Comparison of ENCODE assay signal across 8 mouse cellular contexts in the genomic region with DNA sequence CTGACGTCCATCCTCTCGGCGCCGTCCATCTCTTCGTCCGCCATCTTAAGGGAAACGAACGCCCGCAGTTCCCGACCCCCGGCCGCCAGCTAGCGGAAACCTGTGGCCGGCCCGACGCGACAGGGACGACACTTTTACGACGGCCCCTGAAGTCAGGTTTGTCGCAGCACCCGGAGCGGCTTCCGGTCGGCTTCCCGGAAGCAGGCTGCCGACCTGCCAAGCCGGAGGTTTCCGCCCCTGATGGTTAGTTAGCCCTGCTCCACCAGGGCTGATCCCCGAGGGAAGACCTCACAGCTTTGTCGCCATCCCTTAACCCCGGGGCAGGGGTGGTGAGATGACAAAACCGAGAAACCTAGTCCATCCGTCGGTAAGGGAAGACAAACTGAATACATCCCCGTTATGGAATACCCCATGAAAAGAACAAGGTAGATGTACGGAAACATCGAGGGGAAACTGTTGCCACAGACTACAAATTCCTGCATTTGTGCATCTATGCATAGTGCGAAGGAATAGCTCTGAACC. TPM values are rescaled to one million over a fixed set of nuclear protein-coding genes. Genes with fewer than 3 reads are reported as not detected.
DNase-seq lines count a peak whose midpoint lies in the region; ATAC-seq lines count a peak whose summit lies in the region.

A gene (minus strand): TSS at position 157 of the 522 bp plus-strand sequence.

- H3K9me3 ChIP-seq in hindbrain, embryonic 15.5 days = no peaks in the 10 kb centered on the region

- H3K4me1 ChIP-seq in hindbrain, embryonic 15.5 days (replicated peaks) = peaks cover 28% of the 10 kb centered on the region

- peak; percentile 69 for DNase-seq in WW6 (ENCODE audit: low read depth, low spot score)
- peak; percentile 82 to 86 for DNase-seq in cerebellum, postnatal 36 days
- DNase-seq in gastrocnemius, adult 18-20 months (ENCODE audit: low spot score) = peak; percentile 85
- peak; percentile 71 for DNase-seq in left cerebral cortex, adult 11 months (ENCODE audit: low spot score)
- peak; percentile 91 for DNase-seq in lung, postnatal 36 days
- DNase-seq in retina, embryonic 14.5 days (ENCODE audit: low spot score) = peak; percentile 94
- peak; percentile 86 to 89 for DNase-seq in thymus, postnatal 36 days

- peak within 1 kb of the TSS; percentile 73 for H3K4me3 ChIP-seq in hindbrain, embryonic 15.5 days

- no peaks in the 10 kb centered on the region for H3K36me3 ChIP-seq in hindbrain, embryonic 15.5 days

- peak; percentile 93 for ATAC-seq in hindbrain, embryonic 15.5 days (ENCODE audit: low FRiP score, low read depth)

- H3K4me2 ChIP-seq in hindbrain, embryonic 15.5 days = peak within 1 kb of the TSS; percentile 61

- peak within 1 kb of the TSS; percentile 88 for H3K27ac ChIP-seq in hindbrain, embryonic 15.5 days (replicated peaks)

- under 1% methylated on average over 39 of the region's 39 CpGs for WGBS in hindbrain, embryonic 15.5 days

- H3K9ac ChIP-seq in hindbrain, embryonic 15.5 days = peak within 1 kb of the TSS; percentile 80

- H3K27me3 ChIP-seq in hindbrain, embryonic 15.5 days = no peaks in the 10 kb centered on the region

RNA-seq across cellular contexts. Expression of the gene that starts here (rescaled TPM):
- total RNA-seq in gastrocnemius, adult 18-20 months (2021) = 10 to 100 TPM; 25.7 to 26.3 TPM
- 30.7 and 30.9 TPM in 2 replicates for polyA plus RNA-seq in hindbrain, embryonic 15.5 days (2015; fragmentation: Nextera tagmentation; extraction: Ambion mirVana)

Comparison
In these comparisons a context has a peak if more than half of its experiments do, and no peak if none do; other contexts are left out.
1. Peak in every context shown above with its lines: DNase-seq, ATAC-seq, H3K4me3 ChIP-seq and H3K27ac ChIP-seq.